Mouse (Mus musculus): ENCODE measurements around the gene Ctag2.

Gene Ctag2

DNA sequence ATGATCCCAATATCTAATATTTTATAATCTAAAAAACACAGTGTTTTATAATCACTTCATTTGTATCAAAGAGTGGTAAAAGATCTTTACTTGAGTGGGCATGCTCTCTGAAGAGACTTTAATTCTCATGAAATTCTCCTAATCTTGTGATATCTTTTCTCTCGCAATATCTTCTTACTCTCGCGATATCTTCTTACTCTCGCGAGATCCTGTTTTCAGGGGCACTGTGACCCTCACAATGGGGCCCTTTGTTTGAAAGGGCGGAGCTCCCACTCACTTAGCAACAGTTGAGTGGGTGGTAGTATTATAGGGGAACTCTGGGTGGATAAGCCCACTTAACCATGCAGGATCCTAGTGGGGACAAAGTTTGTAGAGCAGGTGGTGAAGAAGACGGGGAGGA lies at the start of gene Ctag2:
TSS of gene Ctag2 (plus strand) at position 301 of the 400 bp plus-strand sequence.
- no peak for DNase-seq (ENCODE audit: low spot score)
